Mouse (Mus musculus) A20 (cell line): ENCODE measurements around the gene Samm50.
"Not testable (repeated sequence)": the region's sequence is repeated elsewhere in the genome, so short reads cannot be mapped to it uniquely, and the experiment has no call there.

Experiments
- DNase-seq: peaks from one replicate; pipeline ENCODE4 v3.0.0-alpha.2; 2011; ENCODE audit warnings: low read depth, low spot score

The Samm50 gene

DNA sequence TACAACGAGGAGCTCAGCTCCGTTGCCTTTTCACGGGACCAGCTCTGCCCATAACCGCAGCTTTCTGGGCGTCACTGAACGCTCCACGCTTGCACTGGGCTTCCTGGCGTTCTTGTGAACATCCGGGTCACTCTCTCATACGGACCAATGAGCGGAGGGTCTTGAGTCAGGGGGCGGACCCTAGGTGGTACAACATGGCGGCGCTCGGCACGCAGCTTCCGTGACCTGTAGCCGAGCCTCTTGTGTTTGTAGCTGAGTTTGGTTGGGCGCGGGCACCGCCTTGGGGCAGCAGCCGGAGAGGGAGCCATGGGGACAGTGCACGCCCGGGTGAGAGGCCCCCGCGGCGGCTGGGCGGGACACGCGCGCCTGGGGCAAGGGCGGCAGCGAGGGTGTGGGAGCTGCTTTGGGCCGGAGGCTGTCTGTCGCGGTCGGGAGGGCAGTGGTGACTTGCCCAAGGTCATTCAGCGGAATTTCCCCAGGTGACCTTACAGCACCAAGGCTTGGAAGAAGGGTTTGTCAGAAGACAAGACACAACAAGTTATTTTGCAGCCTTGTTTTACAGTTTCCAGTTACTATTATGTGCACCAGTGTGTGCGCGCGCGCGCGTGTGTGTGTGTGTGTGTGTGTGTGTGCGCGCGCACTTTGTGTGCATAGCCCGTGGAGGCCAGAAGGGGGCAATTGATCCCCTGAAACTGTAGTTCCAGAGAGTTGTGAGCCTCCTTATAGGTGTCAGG lies at the start of gene Samm50:
Samm50 (plus strand) TSS at position 184 of the 734 bp plus-strand sequence.
- DNase-seq: peak; percentile 97

- DNase-seq: no peak
Observed at GRCm38 (mm10) chr15:84156158-84156557, 35.9 kb upstream of the Samm50 start.

DNA sequence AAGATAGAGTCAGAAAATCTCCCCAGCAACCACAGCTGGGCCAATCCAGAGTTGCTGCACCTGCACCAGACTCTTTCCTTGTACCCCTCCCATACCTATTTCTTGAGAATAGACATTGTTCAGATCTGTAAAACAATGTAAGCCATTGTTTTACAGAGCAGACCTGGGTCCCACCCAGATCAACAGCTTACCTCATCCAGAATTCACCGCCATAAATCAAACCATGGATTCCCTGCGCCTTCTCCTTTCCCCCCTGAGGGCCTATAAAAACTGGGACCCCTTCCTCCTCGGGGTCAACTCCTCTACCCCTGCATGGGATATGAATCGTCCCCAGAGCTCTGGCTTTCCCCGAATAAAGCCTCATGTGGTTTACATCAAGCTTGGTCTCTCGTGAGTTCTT lies 34.5 kb upstream of the Samm50 start:
- not testable (repeated sequence) for DNase-seq

DNA sequence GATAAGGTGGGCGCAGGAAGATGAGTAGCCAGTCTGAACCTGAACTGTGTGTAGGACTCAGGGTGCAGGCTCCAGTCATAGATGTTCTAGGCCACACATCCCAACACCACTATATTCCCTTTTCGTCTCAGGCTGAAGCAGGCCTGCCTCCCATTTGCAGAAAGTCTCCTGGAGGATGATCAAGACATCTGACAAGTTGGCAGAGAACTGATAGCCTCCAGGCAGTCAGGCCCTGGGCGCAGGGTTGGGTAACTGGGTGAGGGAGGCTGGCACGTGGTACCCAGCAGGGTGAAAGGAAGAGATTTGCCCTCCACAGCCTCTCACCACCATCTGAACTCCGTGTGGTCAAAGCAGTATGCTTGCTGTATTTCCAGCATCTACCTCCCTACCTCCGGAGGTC lies 30.2 kb upstream of the Samm50 start:
- no peak for DNase-seq

DNA sequence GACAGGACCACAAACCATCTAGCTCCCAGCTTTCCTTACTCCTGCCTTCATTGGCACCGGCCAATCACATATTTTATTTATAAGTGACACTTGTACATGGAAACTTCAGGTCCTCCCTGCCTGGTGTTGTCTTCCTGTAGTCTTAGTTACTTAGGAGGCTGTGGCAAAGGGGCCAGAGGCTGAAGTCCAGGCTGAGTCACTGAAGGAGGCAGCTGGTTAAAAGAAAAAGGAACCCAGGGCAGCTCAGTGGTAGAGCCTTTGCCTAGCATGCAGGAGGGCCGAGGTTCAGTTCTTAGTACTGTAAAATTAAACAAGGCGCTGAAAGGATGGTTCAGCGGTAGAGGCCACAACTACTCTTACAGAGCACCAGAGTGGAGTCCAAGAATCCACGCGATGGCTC lies 25.2 kb upstream of the Samm50 start:
- DNase-seq: no peak

DNA sequence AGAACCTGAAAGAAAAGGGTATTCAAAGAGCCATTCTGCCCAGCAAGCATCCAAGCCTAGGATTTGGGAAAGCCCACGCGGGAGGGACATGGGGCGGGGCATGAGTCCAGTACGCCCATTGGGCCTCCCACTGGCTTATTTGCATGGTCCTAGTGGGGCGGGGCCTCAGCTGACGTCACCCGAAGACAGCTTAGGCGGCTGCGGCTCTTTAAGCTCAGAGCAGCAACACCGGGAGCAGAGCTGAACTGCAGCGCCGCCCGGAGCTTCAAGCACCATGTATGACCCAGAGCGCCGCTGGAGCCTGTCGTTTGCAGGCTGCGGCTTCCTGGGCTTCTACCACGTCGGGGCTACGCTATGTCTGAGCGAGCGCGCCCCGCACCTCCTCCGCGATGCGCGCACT lies 24.4 kb upstream of the Samm50 start, which contains the start of gene Pnpla3:
Pnpla3 (plus strand) TSS at position 238 of the 400 bp plus-strand sequence.
- peak; percentile 73 for DNase-seq

- DNase-seq: no peak
Observed at GRCm38 (mm10) chr15:84168170-84169161, 23.6 kb upstream of the Samm50 start.

- no peak for DNase-seq
Observed at GRCm38 (mm10) chr15:84169511-84169910, 22.5 kb upstream of the Samm50 start.

DNA sequence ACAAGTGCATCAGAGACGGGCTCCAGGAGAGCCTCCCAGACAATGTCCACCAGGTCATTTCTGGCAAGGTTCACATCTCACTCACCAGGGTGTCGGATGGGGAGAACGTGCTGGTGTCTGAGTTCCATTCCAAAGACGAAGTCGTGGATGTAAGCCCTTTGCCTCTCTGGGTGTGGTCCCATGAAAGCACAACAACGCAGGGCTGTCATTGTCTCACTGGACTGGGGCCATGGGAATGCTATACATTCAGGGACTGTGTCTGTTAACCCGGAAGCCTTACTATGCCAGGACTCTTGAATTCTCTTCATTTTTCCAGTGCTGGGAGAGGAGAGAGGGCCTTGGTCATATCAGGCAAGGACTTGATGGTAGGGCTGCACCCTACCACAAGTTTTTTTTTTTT lies 20.9 kb upstream of the Samm50 start:
- no peak for DNase-seq

GRCm38 (mm10) chr15:84178733-84179132 lies 13.3 kb upstream of the Samm50 start:
- no peak for DNase-seq

DNA sequence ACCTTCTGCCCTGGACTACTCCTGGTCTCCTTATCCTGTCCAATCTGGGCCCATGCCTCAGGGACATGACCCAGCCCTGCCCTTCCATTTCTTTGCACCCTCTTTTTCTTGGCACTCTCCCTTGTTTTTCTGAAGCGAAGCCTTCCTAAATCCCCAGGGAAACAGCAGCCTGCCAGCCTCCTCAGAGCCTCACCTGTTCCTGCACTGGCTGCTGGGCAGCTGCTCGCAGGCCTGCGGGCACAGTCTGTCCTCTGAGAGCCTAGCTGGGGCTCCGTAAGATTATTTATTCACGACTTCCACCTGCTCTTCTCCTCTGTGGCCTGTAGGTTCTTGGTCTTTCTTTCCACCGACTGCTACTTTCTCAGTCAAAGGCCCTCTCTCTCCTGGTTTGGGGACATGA lies 10.0 kb upstream of the Samm50 start:
- DNase-seq: no peak

- no peak for DNase-seq
Observed at GRCm38 (mm10) chr15:84183967-84184366, 8.1 kb upstream of the Samm50 start.

GRCm38 (mm10) chr15:84186196-84186595 lies 5.8 kb upstream of the Samm50 start:
- DNase-seq: no peak

DNA sequence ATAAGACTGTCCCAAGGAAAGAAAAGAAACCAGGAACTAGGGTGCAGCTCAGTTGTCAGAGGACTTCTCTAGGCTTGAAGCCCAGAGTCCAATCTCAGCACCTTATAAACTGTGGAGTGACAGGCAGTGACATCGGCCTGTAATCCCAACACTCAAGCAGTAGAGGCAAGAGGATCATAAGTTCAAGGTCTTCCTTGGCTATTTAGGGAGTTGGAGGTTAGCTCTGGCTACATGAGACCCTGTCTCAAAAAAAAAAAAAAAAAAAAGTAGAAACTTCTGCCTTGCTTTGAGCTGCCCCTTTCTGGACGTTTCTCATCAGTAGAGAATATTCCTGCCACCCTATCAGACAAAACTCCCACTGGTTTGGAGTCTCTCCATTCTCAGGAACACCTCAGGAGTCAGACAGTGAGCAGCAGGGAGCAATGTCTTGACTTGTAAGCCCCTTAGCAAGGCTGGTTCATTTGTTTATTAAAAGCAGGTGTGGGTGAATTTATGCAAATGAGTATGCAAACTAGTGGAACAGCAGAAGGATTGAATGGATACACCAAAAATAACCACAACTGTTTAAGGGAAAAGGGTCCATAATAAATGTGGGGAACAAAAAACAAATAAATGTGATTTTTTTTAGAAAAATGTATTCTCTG lies 3.0 kb upstream of the Samm50 start:
- DNase-seq: peak; percentile 42

DNA sequence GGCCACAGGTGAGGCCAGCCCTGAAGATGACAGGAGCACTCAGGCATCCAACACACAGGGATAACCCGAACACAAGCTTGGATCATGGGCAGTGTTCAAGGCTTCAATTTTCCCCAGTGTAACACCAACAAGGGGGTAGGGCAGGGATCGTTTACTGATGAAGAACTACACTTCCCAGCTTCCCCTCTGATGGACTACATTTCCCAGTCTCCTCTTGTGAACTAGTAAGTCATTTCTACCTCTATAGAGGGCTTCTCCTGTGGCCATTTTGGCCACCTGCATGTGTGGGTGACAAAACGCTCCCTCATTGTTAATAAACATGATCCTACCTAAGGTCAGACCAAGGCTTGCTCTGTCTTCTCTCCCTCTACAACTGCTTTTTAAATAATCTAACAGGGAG lies 2.2 kb upstream of the Samm50 start:
- DNase-seq: peak; percentile 76

DNA sequence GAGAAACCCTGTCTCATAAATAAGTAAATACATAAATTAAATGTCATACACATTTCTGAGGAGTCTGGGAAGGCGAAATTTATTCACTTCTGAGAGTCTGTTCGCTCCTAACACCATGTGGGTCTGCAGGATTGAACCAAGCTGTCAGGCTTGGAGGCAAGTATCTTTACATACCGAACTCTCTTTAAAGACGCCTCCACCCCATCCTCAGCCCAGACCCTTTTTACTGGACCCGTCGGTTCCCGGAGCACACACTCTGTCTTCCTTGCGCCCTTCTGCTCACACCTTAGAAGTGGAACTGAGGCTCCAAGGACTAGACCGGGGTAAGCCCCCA lies 350 bp upstream of the Samm50 start:
- DNase-seq: no peak

GRCm38 (mm10) chr15:84196486-84197165 lies 4.6 kb downstream of the Samm50 start:
- DNase-seq: no peak

GRCm38 (mm10) chr15:84207327-84207726 lies 15.3 kb downstream of the Samm50 start:
- DNase-seq: no peak

DNA sequence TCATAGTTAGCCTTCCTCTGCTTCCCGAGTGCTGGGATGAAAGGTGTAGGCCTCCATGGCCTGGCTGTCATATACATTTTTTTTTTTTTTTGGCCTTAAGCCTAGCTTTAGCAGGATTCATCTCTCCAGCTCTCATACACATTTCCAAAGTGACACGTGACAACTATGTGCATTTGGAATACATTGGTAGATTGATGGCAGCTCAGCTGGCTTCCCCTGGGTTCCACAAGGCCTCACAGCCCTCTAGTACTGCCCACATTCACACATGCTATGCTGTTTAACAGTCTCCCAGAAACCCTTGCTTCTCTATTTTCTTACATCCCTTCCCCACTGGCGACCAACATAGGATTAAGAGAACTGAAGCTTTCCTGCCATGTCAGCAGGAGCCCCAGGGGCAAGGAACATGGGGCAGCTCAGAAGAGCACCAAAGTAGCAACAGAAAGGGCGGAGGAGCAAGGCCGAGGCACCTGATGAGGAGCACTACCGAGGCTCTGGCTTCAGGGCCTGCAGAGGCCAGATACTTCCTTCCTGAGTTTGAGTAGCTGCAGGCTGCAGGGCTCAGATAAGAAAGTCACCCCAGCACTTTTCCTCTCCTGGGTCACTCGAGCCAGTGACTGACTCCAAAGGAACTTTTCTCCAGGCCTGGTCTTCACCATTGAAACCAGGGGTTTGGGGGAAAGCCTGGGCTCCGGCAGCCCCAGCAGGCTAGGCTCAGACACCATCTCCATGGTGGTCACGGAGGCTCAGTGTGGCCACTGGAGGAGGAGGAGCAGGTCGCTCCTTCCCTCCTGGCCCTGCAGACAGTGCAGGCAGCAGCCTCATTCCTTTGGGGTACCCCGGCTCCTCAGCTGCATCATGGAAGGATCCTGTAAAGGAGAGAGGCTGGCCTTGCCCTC lies 17.7 kb downstream of the Samm50 start:
- no peak for DNase-seq

- DNase-seq: no peak
Observed at GRCm38 (mm10) chr15:84210461-84210860, 18.4 kb downstream of the Samm50 start.

DNA sequence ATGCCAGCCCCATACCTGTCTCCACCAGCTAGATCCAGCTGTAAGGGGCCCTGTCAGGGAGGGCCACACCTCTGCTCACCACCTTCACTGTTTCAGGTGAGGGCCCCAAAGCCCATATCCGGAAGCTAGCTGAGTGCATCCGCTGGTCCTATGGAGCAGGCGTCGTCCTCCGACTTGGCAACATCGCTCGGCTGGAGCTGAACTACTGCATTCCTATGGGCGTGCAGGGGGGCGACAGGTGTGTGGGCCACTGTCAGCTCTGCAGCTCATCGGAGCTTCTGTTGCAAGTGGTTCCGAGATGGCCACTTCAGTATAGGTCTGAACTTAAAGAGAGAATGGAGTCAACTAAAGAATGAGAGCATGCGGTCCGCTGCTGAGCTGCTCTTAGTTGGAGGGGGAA lies 18.9 kb downstream of the Samm50 start:
- DNase-seq: no peak
